Mouse (Mus musculus) myocyte (in vitro differentiated cells): ENCODE results near the gene Sdc4.

Source experiments
- MYOG ChIP-seq, 3 experiments: IDR thresholded peaks; one replicate each; pipeline ENCODE4 v1.6.1; 2011; ENCODE audit warnings: control low read depth in 2 of 3, low read depth in 2 of 3, mild to moderate bottlenecking in 2 of 3; ENCODE audit not compliant: insufficient read length in 2 of 3, control insufficient read depth in 1 of 3, insufficient read depth in 1 of 3
- POLR2A ChIP-seq: IDR thresholded peaks from one replicate; pipeline ENCODE4 v1.6.1; 2011; ENCODE audit warnings: low read depth, mild to moderate bottlenecking, control low read depth, moderate library complexity; ENCODE audit not compliant: insufficient read length
- POLR2AphosphoS2 ChIP-seq: IDR thresholded peaks from one replicate; pipeline ENCODE4 v1.6.1; 2011; ENCODE audit warnings: low read depth, control low read depth; ENCODE audit not compliant: insufficient read length
- REST ChIP-seq: IDR thresholded peaks from one replicate; pipeline ENCODE4 v1.6.1; 2011; ENCODE audit warnings: mild to moderate bottlenecking, control low read depth, moderate library complexity; ENCODE audit not compliant: insufficient read depth, insufficient read length
- TCF12 ChIP-seq: IDR thresholded peaks from one replicate; pipeline ENCODE4 v1.6.1; 2011; ENCODE audit warnings: mild to moderate bottlenecking, control low read depth; ENCODE audit not compliant: poor library complexity, insufficient read depth, severe bottlenecking
- USF1 ChIP-seq: IDR thresholded peaks from one replicate; pipeline ENCODE4 v1.6.1; 2011; ENCODE audit warnings: low read depth, mild to moderate bottlenecking, control low read depth, moderate library complexity

GRCm38 (mm10) chr2:164382971-164383370 lies 60.7 kb downstream of the Sdc4 start:
- TF ChIP-seq POLR2AphosphoS2 (no peak), REST (no peak), USF1 (no peak), MYOG (IDR thresholded peaks at IDR 0.05; ENCODE audit: control insufficient read depth in 1 of 3, insufficient read depth in 1 of 3, insufficient read length in 2 of 3, low read depth in 2 of 3) (no peak), TCF12 (no peak), POLR2A (no peak)
